Mouse (Mus musculus): ENCODE measurements around the gene Gm8720. TPM values are rescaled to one million over a fixed set of nuclear protein-coding genes. Genes with fewer than 3 reads are reported as not detected.

The Gm8720 gene
- polyA plus RNA-seq (2012; rRNA removed), result not detected in 2 replicates

GRCm38 (mm10) chr7:23067356-23067755 is at the start of gene Gm8720:
TSS of gene Gm8720 (minus strand) at chr7:23067456.

GRCm38 (mm10) chr7:23055240-23055639 is 12.0 kb downstream of the Gm8720 start, which contains the start of gene Vmn1r163:
TSS of gene Vmn1r163 (plus strand) at chr7:23055540.

GRCm38 (mm10) chr7:23019823-23020222 is 47.4 kb downstream of the Gm8720 start, which contains the start of gene Gm4216:
TSS of gene Gm4216 (minus strand) at chr7:23019923.

Other genes starting within 250 kb of the Gm8720 start
- not detected in 2 replicates for gene Vmn1r159, start 223.9 kb downstream of the Gm8720 start, polyA plus RNA-seq (2012; rRNA removed)
- gene Vmn1r160, start 196.2 kb downstream of the Gm8720 start, polyA plus RNA-seq (2012; rRNA removed), result not detected in 2 replicates
- not detected in 2 replicates for gene Gm4214, start 82.8 kb downstream of the Gm8720 start, polyA plus RNA-seq (2012; rRNA removed)
- not detected in 2 replicates for gene Gm4216, start 47.5 kb downstream of the Gm8720 start, polyA plus RNA-seq (2012; rRNA removed)
- gene Vmn1r163, start 11.9 kb downstream of the Gm8720 start, polyA plus RNA-seq (2012; rRNA removed), result not detected in 2 replicates
- gene Gm10662, start 77.0 kb upstream of the Gm8720 start, polyA plus RNA-seq (2012; rRNA removed), result not detected in 2 replicates
- gene Vmn1r165, start 149.9 kb upstream of the Gm8720 start, polyA plus RNA-seq (2012; rRNA removed), result not detected in 2 replicates
- gene Vmn1r166, start 184.2 kb upstream of the Gm8720 start, polyA plus RNA-seq (2012; rRNA removed), result not detected in 2 replicates
- not detected in 2 replicates for gene Gm6902, start 211.4 kb upstream of the Gm8720 start, polyA plus RNA-seq (2012; rRNA removed)
- gene Nlrp4e, start 233.7 kb upstream of the Gm8720 start, polyA plus RNA-seq (2012; rRNA removed), result not detected in 2 replicates